Mouse (Mus musculus) myocyte (in vitro differentiated cells): ENCODE data around the gene Tenm2.

Experiments used
- CEBPB ChIP-seq: IDR thresholded peaks from 2 replicates; pipeline ENCODE4 v1.6.1; 2011; ENCODE audit warnings: mild to moderate bottlenecking, moderate library complexity; ENCODE audit not compliant: poor library complexity, insufficient read depth, severe bottlenecking
- E2F4 ChIP-seq: IDR thresholded peaks from one replicate; pipeline ENCODE4 v1.6.1; 2011; ENCODE audit warnings: mild to moderate bottlenecking, control low read depth, moderate library complexity; ENCODE audit not compliant: insufficient read depth
- MAX ChIP-seq: IDR thresholded peaks from one replicate; pipeline ENCODE4 v1.6.1; 2011; ENCODE audit warnings: low read depth, mild to moderate bottlenecking, control low read depth
- POLR2AphosphoS2 ChIP-seq: IDR thresholded peaks from one replicate; pipeline ENCODE4 v1.6.1; 2011; ENCODE audit warnings: low read depth, control low read depth; ENCODE audit not compliant: insufficient read length
- SRF ChIP-seq: IDR thresholded peaks from one replicate; pipeline ENCODE4 v1.6.1; 2011; ENCODE audit warnings: low read depth; ENCODE audit not compliant: control insufficient read depth, insufficient read length
- TCF12 ChIP-seq: IDR thresholded peaks from one replicate; pipeline ENCODE4 v1.6.1; 2011; ENCODE audit warnings: mild to moderate bottlenecking, control low read depth; ENCODE audit not compliant: poor library complexity, insufficient read depth, severe bottlenecking

DNA sequence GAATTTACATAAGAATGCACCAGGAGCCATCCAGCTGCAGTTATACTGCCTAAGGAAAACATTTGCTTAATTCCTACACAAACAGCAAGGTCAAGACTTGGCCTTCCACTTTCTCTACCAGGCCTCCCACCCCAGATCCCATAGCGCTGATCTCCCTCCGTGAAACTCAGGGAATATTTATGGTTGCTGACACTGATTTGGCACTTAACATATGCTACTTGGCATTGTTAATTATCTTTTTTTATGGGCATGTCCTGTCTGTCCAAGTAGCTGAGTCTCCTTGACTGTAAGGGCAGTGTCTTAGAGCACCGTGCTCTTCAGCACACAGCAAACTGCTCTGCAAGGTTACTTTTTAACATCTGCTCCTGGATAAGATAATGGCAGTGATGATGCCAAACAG lies 238.1 kb downstream of the Tenm2 start:
- no peak for TF ChIP-seq E2F4
- TF ChIP-seq MAX = no peak
- TF ChIP-seq SRF = no peak
- TF ChIP-seq POLR2AphosphoS2 = no peak
- TF ChIP-seq TCF12 = no peak
- TF ChIP-seq CEBPB = no peak
